Mouse (Mus musculus): ENCODE results near the gene Mettl1. TPM values are rescaled to one million over a fixed set of nuclear protein-coding genes. Genes with fewer than 3 reads are reported as not detected.

Mettl1 gene
- polyA plus RNA-seq (2012; rRNA removed; ENCODE audit: low replicate concordance): 18.1 and 27.7 TPM in 2 replicates

DNA sequence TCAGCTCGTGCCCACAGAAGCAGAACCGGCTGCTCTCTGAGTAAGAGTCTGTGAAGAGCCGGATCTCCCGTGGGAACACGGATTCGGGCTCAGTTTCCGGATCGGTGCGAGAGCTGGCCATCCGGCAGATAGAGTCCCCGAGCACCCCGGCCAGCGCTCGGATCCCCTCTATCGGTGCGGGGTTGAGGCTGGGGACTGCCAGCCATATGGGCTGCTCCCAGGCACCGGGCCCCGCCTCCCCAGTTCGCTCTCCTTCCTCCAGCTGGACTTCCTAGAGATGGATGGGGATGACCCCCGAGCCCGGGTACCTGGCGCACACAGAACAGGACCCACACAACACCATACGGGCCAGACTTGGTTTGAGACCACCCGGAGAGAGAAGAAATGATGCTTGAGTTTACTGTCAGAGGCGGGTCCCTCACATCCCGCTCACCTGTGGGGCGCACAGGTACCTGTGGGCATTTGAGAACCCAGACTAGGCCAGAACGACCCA lies at the start of gene Mettl1, which contains the start of gene Eef1akmt3:
Mettl1 (plus strand) TSS at position 141 of the 493 bp plus-strand sequence.
Eef1akmt3 (minus strand) TSS at position 240 of the 493 bp plus-strand sequence.

DNA sequence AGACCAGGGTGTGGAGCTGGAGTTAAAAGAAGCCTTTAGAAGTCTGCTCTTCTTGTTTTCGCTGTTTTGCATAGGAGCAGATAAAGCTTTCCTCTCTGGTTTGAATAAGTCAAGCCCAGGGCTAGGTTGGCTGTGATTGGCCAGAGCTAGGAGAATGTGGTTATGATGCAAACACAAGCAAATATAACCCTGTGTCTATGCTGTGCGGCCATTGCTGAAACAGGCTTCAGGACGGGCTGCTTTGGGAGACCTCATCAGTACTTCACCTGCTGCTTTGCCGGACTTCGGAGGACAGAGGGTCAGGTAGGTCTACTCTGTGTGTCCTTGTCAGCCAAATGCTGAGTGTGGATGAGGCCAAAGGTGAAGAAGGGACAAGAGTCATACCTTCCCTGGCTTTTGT lies 40.7 kb upstream of the Mettl1 start, which contains the start of gene Avil:
Avil (plus strand) TSS at position 181 of the 400 bp plus-strand sequence.

DNA sequence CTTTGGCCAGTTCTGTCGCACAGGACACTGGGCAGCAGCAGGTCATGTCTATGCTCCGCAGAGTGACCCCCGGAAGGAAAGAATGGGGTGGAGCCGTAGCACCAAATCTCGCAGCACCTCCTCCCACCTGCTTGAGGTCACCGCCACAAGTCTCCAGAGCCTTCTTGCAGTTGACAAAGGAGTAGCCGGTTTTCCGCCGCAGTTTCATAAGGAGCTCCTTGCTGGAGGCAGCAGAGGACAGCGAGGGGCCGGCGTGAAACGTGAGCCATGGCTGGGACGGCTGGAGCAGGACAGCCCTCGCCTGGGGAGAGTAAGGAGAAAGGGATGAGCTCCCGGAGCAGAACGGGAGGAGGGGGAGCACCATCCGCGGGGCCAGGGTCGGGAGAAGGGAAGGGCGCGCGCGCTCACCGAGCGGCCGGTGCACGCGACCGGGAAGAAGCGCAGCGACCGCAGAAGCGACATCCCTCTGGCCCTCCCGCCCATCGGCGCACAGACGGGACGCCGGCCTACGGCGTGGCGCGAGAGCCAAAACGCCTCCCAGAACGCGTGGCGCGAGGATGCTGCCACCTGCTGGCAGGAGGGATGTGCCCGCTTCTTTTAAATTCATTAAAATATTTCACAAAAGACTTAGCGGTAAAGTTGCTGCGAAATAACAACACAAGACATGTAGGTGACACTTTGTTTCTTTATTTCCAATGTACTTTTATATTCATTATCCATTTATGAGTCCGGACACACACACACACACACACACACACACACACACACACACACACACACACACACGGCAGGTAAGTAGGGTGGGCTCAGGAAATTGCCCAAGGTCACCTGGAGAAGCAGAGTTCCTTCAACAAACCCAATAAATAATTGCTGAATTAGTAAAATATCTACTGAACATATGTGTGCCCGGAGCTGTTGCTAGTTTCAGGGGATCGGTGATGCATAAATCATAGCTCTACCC lies 10.6 kb upstream of the Mettl1 start, which contains the start of gene Tsfm:
Tsfm (minus strand) TSS at position 505 of the 961 bp plus-strand sequence.

DNA sequence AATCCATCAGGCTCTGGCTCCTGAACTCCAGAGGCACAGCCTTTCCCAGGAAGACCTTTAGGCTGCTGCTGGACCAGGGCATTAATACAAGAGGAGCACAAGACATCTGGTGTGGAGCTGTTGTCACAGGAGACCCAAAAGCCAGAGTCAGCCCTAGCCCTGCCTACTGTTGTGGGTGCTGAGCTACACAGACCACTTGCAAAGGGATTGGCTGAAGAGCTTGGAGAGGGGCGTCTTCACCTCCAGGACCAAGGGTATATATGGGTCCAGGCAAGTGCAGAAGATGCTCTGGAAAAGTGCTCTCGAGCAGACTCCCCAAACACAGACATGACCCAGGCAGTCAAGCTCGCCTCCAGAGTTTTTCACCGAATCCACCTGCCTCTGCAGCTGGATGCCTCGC lies 6.7 kb downstream of the Mettl1 start, which contains the start of gene Cyp27b1:
Cyp27b1 (plus strand) TSS at position 297 of the 400 bp plus-strand sequence.

DNA sequence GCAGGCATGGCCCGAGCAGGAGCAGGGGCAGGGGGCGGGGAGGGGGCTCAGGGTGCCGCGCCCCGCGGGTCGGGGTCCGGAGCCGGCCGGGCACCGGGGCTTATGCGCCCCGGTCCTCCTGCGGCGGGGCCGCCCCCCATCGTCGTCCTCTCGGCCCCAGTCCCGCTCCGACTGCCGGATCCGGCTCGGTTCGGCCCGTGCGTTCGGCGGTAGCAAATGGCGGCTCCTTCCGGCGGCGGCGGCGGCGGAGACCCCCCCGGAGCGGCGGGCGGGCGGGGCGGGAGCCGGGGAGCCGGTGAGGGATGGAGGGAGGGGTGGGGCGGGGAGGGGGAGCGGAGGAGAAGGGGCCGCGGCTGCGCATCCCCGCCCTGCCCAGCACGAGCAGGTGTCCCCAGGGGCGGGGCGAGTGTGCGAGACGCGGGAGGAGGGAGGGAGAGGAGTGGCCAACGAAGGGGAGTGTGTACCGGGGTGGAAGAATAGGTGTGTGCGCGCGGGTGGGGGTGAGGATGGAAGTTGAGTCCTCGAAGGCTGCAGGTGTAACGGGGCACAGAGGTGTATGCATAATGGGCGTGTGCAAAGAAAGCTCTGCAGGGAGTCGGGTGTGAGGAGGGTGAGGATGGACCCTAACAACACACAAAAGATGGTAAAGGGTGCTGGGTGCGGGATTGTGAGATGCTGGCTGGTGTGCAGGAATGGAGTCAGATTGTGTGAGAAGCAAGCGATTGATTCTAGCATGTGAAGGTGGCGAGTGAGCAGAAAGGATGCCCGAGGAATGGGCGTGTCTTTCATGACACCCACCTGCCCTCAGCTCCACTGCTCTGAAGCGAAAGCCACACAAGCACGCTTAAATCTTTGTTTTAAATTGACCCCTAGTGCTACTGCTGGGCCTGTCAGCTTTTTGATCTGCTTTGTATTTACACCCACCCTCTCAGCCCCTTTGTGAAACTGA lies 19.0 kb downstream of the Mettl1 start, which contains the start of gene March9:
March9 (minus strand) TSS at position 217 of the 949 bp plus-strand sequence.

DNA sequence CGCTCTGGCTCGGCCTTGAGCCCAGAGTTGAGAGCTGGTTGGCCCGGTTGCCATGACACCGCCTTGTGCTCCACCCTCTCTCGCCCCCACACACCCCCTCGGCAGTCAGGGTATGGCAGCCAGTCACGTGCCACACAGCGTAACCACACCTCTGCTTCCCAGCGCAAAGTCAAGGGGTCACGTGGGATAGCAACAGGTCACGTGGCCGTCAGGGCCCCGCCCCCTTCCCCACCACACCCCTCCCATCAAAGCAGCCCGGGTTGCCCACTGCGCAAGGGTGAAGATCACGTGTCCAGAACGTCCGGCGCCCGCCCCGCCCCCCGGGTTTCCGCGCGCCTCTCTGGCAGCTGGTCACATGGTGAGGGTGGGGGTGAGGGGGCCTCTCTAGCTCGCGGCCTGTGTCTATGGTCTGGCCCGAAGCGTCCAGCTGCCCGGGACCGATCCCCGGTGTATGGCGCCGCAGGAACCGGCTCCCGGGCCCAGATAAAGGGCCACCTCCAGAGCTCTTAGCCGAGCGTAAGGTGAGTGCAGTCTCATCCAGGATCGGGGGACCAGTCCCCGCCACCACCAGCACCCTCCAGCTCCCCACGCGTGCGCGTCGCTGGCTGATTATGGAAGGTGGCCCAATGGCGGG lies 22.1 kb downstream of the Mettl1 start, which contains the start of gene Cdk4:
Cdk4 (plus strand) TSS at position 296 of the 634 bp plus-strand sequence.

DNA sequence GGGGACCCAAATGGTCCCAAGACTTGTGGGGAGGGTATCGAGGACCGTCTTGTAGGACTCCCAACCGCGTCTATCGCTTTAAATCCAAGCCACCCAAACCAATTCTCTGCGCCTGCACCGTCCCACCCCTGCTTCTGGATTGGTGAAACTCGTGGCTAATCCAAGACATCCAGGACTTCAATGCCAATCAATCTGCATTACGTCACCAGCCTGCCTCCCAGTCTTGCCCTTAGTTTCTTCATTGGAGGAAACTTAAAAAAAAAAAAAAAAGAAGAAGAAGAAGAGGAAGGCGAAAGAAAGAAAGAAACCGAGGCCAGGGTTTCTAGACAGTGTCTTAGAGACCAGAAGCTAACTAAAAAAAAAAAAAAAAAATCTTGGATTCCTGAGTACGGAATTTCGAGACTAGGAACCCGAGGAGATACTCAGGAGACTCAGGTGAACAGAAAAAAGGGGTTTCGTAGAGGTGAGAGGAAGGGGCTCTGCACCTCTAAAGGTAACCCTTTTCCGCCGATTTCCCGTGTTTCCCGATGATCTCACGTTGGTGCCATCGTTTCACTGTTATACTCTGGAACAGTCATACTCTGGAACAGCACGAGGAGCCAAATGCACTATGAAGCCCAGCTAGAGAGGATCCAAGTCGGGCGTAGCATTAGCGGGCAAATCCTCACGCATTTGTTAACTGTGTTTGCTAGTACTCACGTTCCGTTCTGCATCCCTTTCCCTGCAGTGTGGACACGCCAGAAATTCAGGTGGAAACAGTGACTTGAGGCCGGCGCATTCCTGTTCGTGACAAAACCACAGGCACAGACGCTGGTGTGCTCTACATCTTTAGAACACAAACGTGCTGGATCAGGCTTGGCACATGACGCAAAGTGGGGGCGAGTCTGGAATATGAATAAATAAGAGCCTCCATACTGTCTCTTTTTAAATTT lies 29.2 kb downstream of the Mettl1 start, which contains the start of gene Tspan31:
Tspan31 (minus strand) TSS at position 75 of the 932 bp plus-strand sequence.

DNA sequence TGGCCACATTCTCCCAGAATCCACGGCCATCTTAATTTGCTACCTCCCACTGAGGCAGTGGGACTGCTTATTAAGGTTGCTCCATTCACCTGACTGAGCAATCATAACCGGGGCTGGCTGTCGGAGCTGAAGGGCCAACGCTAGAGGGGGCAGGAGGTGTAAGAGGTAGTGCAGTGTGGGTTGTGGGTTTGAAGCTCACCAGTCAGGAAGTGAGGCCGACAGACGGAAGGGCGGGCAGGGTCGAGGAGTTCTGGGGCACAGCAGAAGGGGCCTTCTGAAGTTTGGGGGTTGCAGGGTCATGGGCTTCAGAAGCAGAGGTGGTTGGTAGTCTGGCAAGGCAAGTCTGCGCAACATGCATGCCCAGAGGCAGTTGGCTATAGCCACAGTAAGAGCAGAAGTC lies 33.9 kb downstream of the Mettl1 start, which contains the start of gene Agap2:
Agap2 (plus strand) TSS at position 205 of the 400 bp plus-strand sequence.

Other genes starting within 250 kb of the Mettl1 start
- gene Atp23, start 140.1 kb upstream of the Mettl1 start, polyA plus RNA-seq (2012; rRNA removed; ENCODE audit: low replicate concordance): 6.3 and 7.4 TPM in 2 replicates
- 152 and 174 TPM in 2 replicates for gene Ctdsp2, start 62.7 kb upstream of the Mettl1 start, polyA plus RNA-seq (2012; rRNA removed; ENCODE audit: low replicate concordance)
- 0.10 and 0.26 TPM in 2 replicates for gene Avil, start 40.7 kb upstream of the Mettl1 start, polyA plus RNA-seq (2012; rRNA removed; ENCODE audit: low replicate concordance)
- 25.4 and 47.4 TPM in 2 replicates for gene Tsfm, start 10.6 kb upstream of the Mettl1 start, polyA plus RNA-seq (2012; rRNA removed; ENCODE audit: low replicate concordance)
- 0.40 and 0.49 TPM in 2 replicates for gene Eef1akmt3, start 99 bp downstream of the Mettl1 start, polyA plus RNA-seq (2012; rRNA removed; ENCODE audit: low replicate concordance)
- 0.26 and 0.52 TPM in 2 replicates for gene Cyp27b1, start 6.8 kb downstream of the Mettl1 start, polyA plus RNA-seq (2012; rRNA removed; ENCODE audit: low replicate concordance)
- gene March9, start 18.8 kb downstream of the Mettl1 start, polyA plus RNA-seq (2012; rRNA removed; ENCODE audit: low replicate concordance): 3.9 and 7.0 TPM in 2 replicates
- 136 and 190 TPM in 2 replicates for gene Cdk4, start 22.1 kb downstream of the Mettl1 start, polyA plus RNA-seq (2012; rRNA removed; ENCODE audit: low replicate concordance)
- gene Tspan31, start 28.9 kb downstream of the Mettl1 start, polyA plus RNA-seq (2012; rRNA removed; ENCODE audit: low replicate concordance): 52.9 and 96.6 TPM in 2 replicates
- 12.7 and 45.6 TPM in 2 replicates for gene Agap2, start 33.9 kb downstream of the Mettl1 start, polyA plus RNA-seq (2012; rRNA removed; ENCODE audit: low replicate concordance)
- 69.6 and 79.2 TPM in 2 replicates for gene Os9, start 79.7 kb downstream of the Mettl1 start, polyA plus RNA-seq (2012; rRNA removed; ENCODE audit: low replicate concordance)
- 109 and 214 TPM in 2 replicates for gene B4galnt1, start 123.8 kb downstream of the Mettl1 start, polyA plus RNA-seq (2012; rRNA removed; ENCODE audit: low replicate concordance)
- gene Slc26a10, start 139.2 kb downstream of the Mettl1 start, polyA plus RNA-seq (2012; rRNA removed; ENCODE audit: low replicate concordance): 2.9 and 13.3 TPM in 2 replicates
- 32.2 and 35.6 TPM in 2 replicates for gene Arhgef25, start 148.7 kb downstream of the Mettl1 start, polyA plus RNA-seq (2012; rRNA removed; ENCODE audit: low replicate concordance)
- 184 and 195 TPM in 2 replicates for gene Dtx3, start 154.3 kb downstream of the Mettl1 start, polyA plus RNA-seq (2012; rRNA removed; ENCODE audit: low replicate concordance)
- 29.6 and 40.7 TPM in 2 replicates for gene Pip4k2c, start 170.2 kb downstream of the Mettl1 start, polyA plus RNA-seq (2012; rRNA removed; ENCODE audit: low replicate concordance)
- 5.8 and 6.1 TPM in 2 replicates for gene Kif5a, start 221.9 kb downstream of the Mettl1 start, polyA plus RNA-seq (2012; rRNA removed; ENCODE audit: low replicate concordance)
- 170 and 215 TPM in 2 replicates for gene Dctn2, start 225.0 kb downstream of the Mettl1 start, polyA plus RNA-seq (2012; rRNA removed; ENCODE audit: low replicate concordance)
- gene Mbd6, start 247.6 kb downstream of the Mettl1 start, polyA plus RNA-seq (2012; rRNA removed; ENCODE audit: low replicate concordance): 31.3 and 85.1 TPM in 2 replicates